Mouse (Mus musculus) frontal cortex, postnatal 14 days (tissue): ENCODE data around the gene Smim23.

Source experiments
- DNase-seq, 2 experiments: peaks; one replicate each; pipeline ENCODE4 v3.0.0; 2022; ENCODE audit warnings: low spot score in 2 of 2

The Smim23 gene

DNA sequence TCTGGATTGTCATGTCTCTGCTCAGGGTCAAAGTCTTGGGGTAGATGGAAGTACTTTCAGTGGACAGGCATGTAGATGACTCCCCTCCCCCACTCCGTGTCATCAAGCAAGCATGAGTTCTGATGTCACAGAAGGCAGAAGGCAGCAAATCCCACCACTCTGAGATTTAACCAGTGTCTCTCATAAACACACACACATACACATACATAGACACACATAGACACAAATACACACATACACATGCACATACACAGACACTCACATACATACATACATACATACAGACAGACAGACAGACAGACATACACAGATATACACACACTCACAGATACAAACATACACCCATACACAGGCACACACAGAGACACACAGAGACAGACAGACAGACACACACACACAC, at the start of gene Smim23:
TSS of gene Smim23 (minus strand) at position 101 of the 400 bp plus-strand sequence.
- no peak for DNase-seq

DNA sequence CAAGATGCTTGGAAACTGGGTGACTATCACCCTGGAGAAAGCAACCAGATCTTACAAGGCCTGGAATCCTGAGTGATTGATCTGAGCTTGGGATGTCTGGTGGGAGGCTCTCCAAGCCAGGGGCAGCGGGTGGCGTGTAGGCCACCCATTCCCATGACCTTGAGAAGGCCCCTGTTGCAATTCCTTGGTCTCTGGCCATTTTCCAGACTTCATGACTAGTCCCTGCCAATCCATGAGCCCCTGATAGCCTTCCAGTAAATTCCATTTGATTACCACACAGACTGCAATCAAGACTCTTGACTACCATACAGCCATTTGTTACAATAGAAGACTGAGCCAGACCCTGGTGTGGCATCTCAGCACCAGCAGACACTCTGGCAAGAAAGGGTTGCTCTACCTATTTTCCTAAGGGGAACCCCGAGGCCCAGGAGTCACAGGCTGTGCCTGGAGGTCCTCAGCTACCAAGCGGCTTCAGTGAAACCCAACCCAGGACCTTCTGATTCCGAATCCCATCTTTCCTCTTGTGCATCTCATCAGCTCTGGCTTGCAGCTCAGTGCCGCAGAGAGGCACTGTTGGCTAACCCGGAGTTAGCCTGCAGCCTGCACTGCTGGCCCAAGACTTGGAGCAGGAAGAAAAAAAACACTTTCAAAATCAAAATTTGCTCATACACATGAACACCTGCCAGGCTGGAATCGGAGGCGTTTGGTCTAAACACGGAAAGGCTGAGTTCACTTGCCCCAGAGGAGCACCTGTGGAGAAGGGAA, 44.4 kb upstream of the Smim23 start:
- DNase-seq = no peak

GRCm38 (mm10) chr11:32864615-32865014, 40.2 kb upstream of the Smim23 start:
- DNase-seq = no peak

- no peak for DNase-seq
These were observed 33.0 kb upstream of the Smim23 start for GRCm38 (mm10) chr11:32857418-32857879.

DNA sequence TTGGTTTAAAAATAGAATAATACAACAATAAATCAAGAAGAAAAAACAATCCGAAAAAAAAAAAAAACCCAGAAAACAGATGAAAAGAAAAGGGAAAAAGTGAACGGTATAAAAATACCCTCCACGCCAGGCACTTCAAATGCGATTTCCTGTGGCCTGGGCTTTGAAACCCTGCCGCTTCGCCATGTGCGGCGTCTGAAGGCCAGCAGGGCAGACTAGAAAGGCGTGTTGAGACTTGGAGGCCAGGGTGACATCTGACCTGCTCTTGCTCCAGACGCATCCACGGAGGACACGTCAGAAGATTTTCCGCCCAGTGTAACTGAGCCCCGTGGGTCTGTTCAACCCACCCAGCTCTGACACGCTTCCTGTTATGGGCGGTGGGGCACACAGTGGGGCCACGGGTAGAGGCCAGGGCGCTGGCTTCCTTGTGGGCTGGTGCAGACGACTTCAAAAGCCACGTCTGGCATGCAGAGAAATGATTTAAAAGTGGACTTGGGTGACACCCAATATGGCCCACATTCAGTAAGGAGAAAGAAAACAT, 22.3 kb upstream of the Smim23 start:
- DNase-seq = no peak

- no peak for DNase-seq
These were observed 16.8 kb upstream of the Smim23 start for GRCm38 (mm10) chr11:32841169-32841568.

DNA sequence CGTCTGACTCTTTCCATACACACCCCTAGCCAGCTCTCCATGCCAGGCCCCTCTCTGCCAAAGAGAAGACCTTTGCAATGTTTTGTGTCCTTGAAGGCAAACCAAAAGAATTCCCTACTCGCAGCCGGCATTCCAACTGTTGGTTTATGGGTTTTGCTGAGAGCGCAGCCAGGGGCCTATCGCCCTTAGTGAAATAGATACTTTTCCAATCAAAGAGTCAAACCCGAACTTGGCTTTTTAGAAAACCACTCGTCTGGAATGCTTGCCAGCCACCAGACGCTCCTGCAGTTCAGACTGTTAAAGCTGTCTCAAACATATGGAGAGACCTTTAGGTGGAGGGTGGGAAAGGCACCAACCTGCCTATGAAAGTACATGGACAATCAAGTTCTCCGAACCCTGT, 15.9 kb upstream of the Smim23 start:
- no peak for DNase-seq

DNA sequence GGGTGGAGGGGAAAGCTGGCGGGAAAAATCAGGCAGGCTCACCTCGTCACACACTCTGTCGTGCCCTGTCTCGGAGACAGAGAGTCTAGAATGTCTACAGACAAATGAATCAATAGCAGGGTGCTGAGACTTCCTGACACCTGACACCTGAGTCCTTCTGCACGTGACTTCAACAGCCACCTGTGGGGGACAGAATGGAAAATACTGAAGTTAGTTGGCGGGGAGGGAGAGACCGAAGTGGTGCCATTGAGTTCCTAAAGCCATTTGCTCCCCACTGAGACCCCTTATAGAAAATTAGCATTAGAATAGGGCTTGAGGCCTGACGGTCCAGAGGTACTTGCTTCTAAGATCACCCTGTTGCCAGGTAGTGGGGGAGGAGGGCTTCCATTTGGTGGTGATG, 10.6 kb upstream of the Smim23 start:
- DNase-seq = no peak

GRCm38 (mm10) chr11:32834367-32834918, 10.0 kb upstream of the Smim23 start:
- DNase-seq = no peak

GRCm38 (mm10) chr11:32817566-32817965, 6.8 kb downstream of the Smim23 start:
- DNase-seq = no peak

GRCm38 (mm10) chr11:32814286-32814685, 10.1 kb downstream of the Smim23 start:
- DNase-seq = no peak

GRCm38 (mm10) chr11:32809091-32809490, 15.3 kb downstream of the Smim23 start:
- no peak for DNase-seq

DNA sequence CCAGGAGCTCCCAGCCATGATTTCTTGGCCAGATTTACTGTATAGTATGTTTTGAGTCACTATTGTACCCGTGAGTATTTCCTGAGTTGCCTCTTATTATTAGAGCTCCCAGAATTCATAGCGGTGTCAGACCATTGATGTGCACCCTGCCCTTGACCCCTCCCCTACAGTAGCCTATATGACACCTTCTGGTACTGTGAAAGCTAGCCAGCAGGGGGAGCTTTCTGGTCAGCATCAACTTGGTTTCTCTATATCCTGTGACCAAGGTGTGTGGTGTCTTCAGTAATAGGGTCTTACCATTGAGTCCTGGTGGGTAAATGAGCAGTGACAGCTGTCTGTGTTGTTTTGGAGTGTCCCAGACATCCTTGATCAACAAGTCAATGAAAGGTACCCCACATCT, 18.4 kb downstream of the Smim23 start:
- DNase-seq = no peak

GRCm38 (mm10) chr11:32803658-32804057, 20.7 kb downstream of the Smim23 start:
- DNase-seq = no peak

DNA sequence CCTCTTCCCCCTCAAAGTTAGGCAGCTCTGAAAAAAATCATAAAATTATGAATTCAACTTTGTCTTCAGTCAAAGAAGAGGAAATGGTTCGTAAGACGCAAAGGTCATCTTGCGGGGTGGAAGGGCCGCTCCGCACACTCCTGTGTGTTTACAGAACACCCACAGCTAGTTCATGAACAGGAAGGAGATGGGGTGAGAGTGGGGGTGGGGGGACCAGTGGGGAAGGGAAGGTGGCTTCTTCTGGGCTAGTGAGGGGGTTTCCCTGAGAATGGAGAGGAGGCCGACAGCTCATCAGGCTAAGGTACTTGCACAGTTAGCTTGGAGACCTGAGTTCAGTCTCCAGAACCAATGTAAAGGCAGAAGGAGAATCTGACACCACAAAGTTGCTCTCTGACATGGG, 22.7 kb downstream of the Smim23 start:
- no peak for DNase-seq

DNA sequence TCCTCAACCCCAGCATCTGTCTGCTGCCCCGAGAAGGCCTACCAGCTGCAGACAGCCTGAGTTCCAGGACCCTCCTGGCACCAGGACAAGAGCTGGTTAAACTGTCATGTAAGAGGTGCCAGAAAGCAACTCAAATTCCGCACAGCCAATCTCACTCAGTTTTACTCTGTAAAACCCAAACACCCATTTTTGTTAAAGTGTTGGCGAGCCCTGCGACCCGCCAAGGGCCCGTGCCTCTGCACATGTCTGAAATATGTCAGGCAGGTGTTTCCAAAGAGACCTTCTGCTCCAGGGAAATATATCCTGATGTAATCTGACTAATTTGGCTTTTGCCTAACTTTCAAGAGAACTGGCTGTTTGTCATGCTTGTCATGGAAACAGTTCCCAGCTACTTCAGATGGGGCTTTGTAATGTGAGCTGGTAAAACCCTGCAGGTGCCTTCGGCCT, 23.5 kb downstream of the Smim23 start:
- DNase-seq = no peak

GRCm38 (mm10) chr11:32798445-32798844, 26.0 kb downstream of the Smim23 start:
- no peak for DNase-seq

GRCm38 (mm10) chr11:32794759-32795445, 29.5 kb downstream of the Smim23 start:
- no peak for DNase-seq

DNA sequence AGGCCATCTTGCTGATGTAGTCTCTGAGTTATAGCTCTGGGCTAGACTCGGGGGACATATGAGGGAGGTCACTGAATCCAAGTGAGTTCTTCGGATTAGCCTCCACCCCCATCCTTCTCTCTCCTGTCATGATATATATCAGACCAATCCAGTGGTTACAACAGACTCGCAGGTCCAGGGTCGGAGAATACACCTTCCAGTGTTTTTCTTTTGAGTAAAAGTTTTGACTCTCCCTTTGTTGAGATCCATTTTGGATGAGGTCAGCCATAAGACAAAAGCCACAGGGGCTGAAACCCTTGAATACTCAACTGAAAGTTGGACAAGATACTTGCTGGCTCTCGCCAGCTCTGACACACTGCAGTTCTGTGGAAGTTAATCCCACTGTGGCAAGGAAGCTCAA, 38.2 kb downstream of the Smim23 start:
- DNase-seq = no peak

DNA sequence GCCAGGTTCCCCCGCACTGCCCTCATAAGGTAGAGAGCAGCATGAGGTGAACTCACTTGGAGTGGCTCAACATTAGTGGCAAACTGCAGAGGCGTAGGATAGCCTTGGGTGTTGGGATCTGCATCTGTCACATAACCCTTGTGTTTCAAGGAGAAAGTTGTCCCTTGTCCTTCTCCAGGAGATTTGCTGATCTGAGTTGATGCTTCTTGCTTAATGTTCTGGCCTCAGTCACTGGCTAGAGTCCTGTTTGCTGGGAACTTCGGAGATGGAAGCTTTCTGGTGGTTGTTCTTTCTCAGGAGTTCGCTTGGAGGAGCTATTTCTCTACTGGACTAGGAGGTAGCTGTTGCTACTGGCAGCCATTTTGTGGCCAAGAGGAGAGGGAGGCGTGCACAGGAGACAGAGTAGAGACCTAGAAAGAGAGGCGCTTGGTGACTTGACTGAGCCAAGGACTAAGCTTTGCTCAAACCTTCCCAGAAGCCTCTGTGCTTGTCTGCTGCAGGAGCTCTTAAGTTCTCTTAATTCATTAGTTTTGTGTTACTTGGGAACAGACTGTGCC, 38.7 kb downstream of the Smim23 start:
- no peak for DNase-seq

- no peak for DNase-seq
These were observed 41.7 kb downstream of the Smim23 start for GRCm38 (mm10) chr11:32782724-32783123.
